Mouse (Mus musculus) heart, adult 2 months (tissue): ENCODE measurements around the gene Gipc2.

ENCODE experiments used
- CTCF ChIP-seq: fragments of 200-600 bp; IDR thresholded peaks from 2 replicates; pipeline ENCODE4 v1.8.1; 2022; ENCODE audit warnings: antibody characterized with exemption, mild to moderate bottlenecking, moderate library complexity
- POLR2A ChIP-seq: fragments of 200-500 bp; IDR thresholded peaks from 2 replicates; pipeline ENCODE4 v1.6.1; 2011; ENCODE audit warnings: mild to moderate bottlenecking, low read depth, low read length, control low read depth; ENCODE audit not compliant: insufficient read depth

GRCm38 (mm10) chr3:152069001-152069400 lies 97.0 kb downstream of the Gipc2 start:
- TF ChIP-seq POLR2A (no peak), CTCF (no peak)
